31 mouse cellular contexts compared by ENCODE assay signal in the genomic region with DNA sequence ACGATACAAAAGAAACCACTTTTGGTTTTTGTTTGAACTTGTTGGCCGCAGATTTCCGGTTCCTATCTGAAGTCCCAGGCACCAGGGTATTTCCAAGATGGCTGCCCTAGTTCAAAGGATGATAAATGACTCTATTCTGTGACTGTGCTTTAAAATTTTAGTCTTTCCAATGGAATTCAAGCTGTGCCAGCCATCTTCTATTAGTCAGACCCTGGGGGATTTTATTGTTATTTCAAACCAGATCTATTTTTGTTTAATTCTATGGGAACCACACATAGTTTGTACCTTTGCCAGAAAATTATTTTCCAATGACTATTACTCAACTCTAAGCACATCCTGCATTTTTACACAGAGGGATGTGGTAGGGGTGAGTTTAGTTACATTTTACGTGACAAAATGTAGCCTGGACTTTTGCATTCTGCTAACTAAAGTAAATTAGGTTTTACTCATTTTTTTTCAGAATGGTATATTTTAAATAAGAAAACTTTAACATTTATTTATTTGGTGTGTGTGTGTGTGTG. TPM values are rescaled to one million over a fixed set of nuclear protein-coding genes. Genes with fewer than 3 reads are reported as not detected.
A peak's percentile ranks its signal among the peaks of the same experiment; 100 is the strongest.
DNase-seq lines count a peak whose midpoint lies in the region; ATAC-seq and TF ChIP-seq lines count a peak whose summit lies in the region.
"Had no signal": no experiment of that assay in that cellular context is flagged by ENCODE, and none has a peak within 500 bp of the region (broad histone marks: within the 10 kb centered on the region; RNA-seq: fewer than 3 reads in every experiment).

No protein-coding gene starts in this region.

- H3K4me3 ChIP-seq in liver, embryonic 13.5 days (replicated peaks) = no peak overlapping the region
- no peak overlapping the region for H3K4me3 ChIP-seq in liver, embryonic 11.5 days (ENCODE audit: low read depth, low read length)
- no peak overlapping the region for H3K4me3 ChIP-seq in midbrain, postnatal 0 days (ENCODE audit: low read depth, low read length)
- H3K4me3 ChIP-seq: embryonic facial prominence, embryonic 13.5 days; forebrain, embryonic 15.5 days; heart, embryonic 12.5 days; hindbrain, embryonic 10.5 days; left cerebral cortex, adult 2 months; stomach, embryonic 15.5 days had no signal

- ATAC-seq in liver, embryonic 13.5 days (ENCODE audit: low read depth) = no peak
- ATAC-seq in liver, embryonic 11.5 days (replicated peaks; ENCODE audit: low FRiP score) = no peak
- no peak for ATAC-seq in midbrain, postnatal 0 days (ENCODE audit: low FRiP score)
- ATAC-seq: activated CD4-positive, CD25-positive, alpha-beta regulatory T cell, adult 4 months; forebrain, embryonic 15.5 days had no signal

- H3K27me3 ChIP-seq in liver, embryonic 13.5 days = no peaks in the 10 kb centered on the region
- H3K27me3 ChIP-seq in liver, embryonic 11.5 days (replicated peaks; ENCODE audit: control insufficient read depth, insufficient read depth, low read length) = no peaks in the 10 kb centered on the region
- H3K27me3 ChIP-seq in midbrain, postnatal 0 days (ENCODE audit: insufficient read depth, low read length) = no peaks in the 10 kb centered on the region
- H3K27me3 ChIP-seq: CH12.LX; embryonic facial prominence, embryonic 13.5 days; forebrain, embryonic 15.5 days; heart, embryonic 12.5 days; stomach, embryonic 15.5 days had no signal

- peak overlapping the region; percentile 78; the same call in 1 of the 2 replicates for H3K27ac ChIP-seq in liver, embryonic 13.5 days
- H3K27ac ChIP-seq in liver, embryonic 11.5 days (ENCODE audit: low read depth, low read length) = no peak overlapping the region
- H3K27ac ChIP-seq in midbrain, postnatal 0 days (ENCODE audit: low read depth, low read length) = no peak overlapping the region
- H3K27ac ChIP-seq: embryonic facial prominence, embryonic 13.5 days; forebrain, embryonic 15.5 days; hindbrain, embryonic 10.5 days; kidney, postnatal 0 days; left cerebral cortex, adult 2 months; liver, embryonic 14.5 days; stomach, embryonic 15.5 days had no signal

- no peak overlapping the region for H3K9ac ChIP-seq in liver, embryonic 13.5 days
- H3K9ac ChIP-seq in liver, embryonic 11.5 days (ENCODE audit: low read depth, low read length) = no peak overlapping the region
- H3K9ac ChIP-seq in midbrain, postnatal 0 days (replicated peaks; ENCODE audit: low read length, poor library complexity, severe bottlenecking) = no peak overlapping the region
- H3K9ac ChIP-seq: embryonic facial prominence, embryonic 13.5 days; forebrain, embryonic 15.5 days; heart, embryonic 12.5 days; liver, embryonic 14.5 days; stomach, embryonic 15.5 days had no signal

- H3K9me3 ChIP-seq in liver, embryonic 13.5 days (replicated peaks) = no peaks in the 10 kb centered on the region
- H3K9me3 ChIP-seq in liver, embryonic 11.5 days (ENCODE audit: control insufficient read depth, low read length) = no peaks in the 10 kb centered on the region
- no peaks in the 10 kb centered on the region for H3K9me3 ChIP-seq in midbrain, postnatal 0 days (ENCODE audit: low read length)
- H3K9me3 ChIP-seq: embryonic facial prominence, embryonic 13.5 days; forebrain, embryonic 15.5 days; G1E; heart, embryonic 12.5 days; hindbrain, embryonic 10.5 days; stomach, embryonic 15.5 days had no signal

- H3K36me3 ChIP-seq in liver, embryonic 13.5 days = peaks cover 48% of the 10 kb centered on the region
- H3K36me3 ChIP-seq in liver, embryonic 11.5 days (ENCODE audit: control insufficient read depth, insufficient read depth, low read length) = no peaks in the 10 kb centered on the region
- no peaks in the 10 kb centered on the region for H3K36me3 ChIP-seq in midbrain, postnatal 0 days (ENCODE audit: insufficient read depth, low read length)
- H3K36me3 ChIP-seq: embryonic facial prominence, embryonic 13.5 days; forebrain, embryonic 15.5 days; heart, embryonic 12.5 days; hindbrain, embryonic 10.5 days; stomach, embryonic 15.5 days had no signal

- TF ChIP-seq CTCF in midbrain, postnatal 0 days (IDR thresholded peaks at IDR 0.05) = no peak

- H3K4me1 ChIP-seq in liver, embryonic 13.5 days (replicated peaks) = peaks cover 78% of the 10 kb centered on the region
- H3K4me1 ChIP-seq in liver, embryonic 11.5 days (replicated peaks; ENCODE audit: control insufficient read depth, insufficient read depth, low read length) = peaks cover 26% of the 10 kb centered on the region
- no peaks in the 10 kb centered on the region for H3K4me1 ChIP-seq in midbrain, postnatal 0 days (ENCODE audit: insufficient read depth, low read length)
- H3K4me1 ChIP-seq: embryonic facial prominence, embryonic 13.5 days; forebrain, embryonic 15.5 days; hindbrain, embryonic 10.5 days; stomach, embryonic 15.5 days had no signal

- WGBS in liver, embryonic 13.5 days (ENCODE audit: insufficient replicate concordance) = 71% methylated on average over 4 of the region's 4 CpGs
- WGBS in liver, embryonic 11.5 days = 83% methylated on average over 4 of the region's 4 CpGs
- WGBS in midbrain, postnatal 0 days = 91% methylated on average over 4 of the region's 4 CpGs

- no peak overlapping the region for H3K4me2 ChIP-seq in liver, embryonic 13.5 days
- H3K4me2 ChIP-seq in liver, embryonic 11.5 days = no peak overlapping the region
- H3K4me2 ChIP-seq in midbrain, postnatal 0 days (ENCODE audit: low read depth, low read length, poor library complexity, severe bottlenecking) = no peak overlapping the region
- H3K4me2 ChIP-seq: embryonic facial prominence, embryonic 13.5 days; forebrain, embryonic 15.5 days; heart, embryonic 12.5 days; stomach, embryonic 15.5 days had no signal

- DNase-seq in liver, embryonic 13.5 days = no peak
- DNase-seq in liver, embryonic 11.5 days (ENCODE audit: low spot score) = no peak
- peak; percentile 94 for DNase-seq in 3T3-L1 (ENCODE audit: low read depth, low spot score)
- DNase-seq in CD4-positive, CD25-positive, alpha-beta regulatory T cell, adult 2 months (ENCODE audit: low read depth, low spot score) = peak; percentile 7
- DNase-seq in fibroblast of lung, adult 2 months (ENCODE audit: low read depth) = peak; percentile 29
- no peak for DNase-seq in midbrain, postnatal 0 days (ENCODE audit: low spot score)
- DNase-seq in spleen, adult 12 weeks (ENCODE audit: low spot score) = no peak
- DNase-seq: adrenal gland, adult 8-10 months; cerebellum, adult 2 months; cerebellum, postnatal 25 days; gastrocnemius, postnatal 14 days; heart, adult 11 months; heart, postnatal 10 days; kidney, adult 2 months; layer of hippocampus, adult 9-11 months; left cerebral cortex, postnatal 4 days; lung, postnatal 36 days; midbrain, embryonic 14.5 days; thymus, adult 18-20 months; thymus, postnatal 4 days had no signal

RNA-seq across cellular contexts. Expression of a gene that starts 38.6 kb away (rescaled TPM):
- 79.3 and 94.6 TPM in 2 replicates for polyA plus RNA-seq in liver, embryonic 13.5 days (2015; fragmentation: Nextera tagmentation; extraction: Ambion mirVana)
- 103 and 123 TPM in 2 replicates for polyA plus RNA-seq in liver, embryonic 11.5 days (2014; fragmentation: Nextera tagmentation; extraction: Ambion mirVana)
- 182 and 231 TPM in 2 replicates for total RNA-seq in midbrain, postnatal 0 days (2014; rRNA removed)
- 121 and 132 TPM in 2 replicates for polyA plus RNA-seq in midbrain, postnatal 0 days (2015; fragmentation: Nextera tagmentation; extraction: Ambion mirVana)

Comparison
In these comparisons a context has a peak if more than half of its experiments do, and no peak if none do; other contexts are left out.
1. DNase-seq: peak in 3T3-L1 (single experiment), CD4-positive, CD25-positive, alpha-beta regulatory T cell, adult 2 months (single experiment) and fibroblast of lung, adult 2 months (single experiment); none in liver, embryonic 13.5 days (single experiment), liver, embryonic 11.5 days (single experiment), midbrain, postnatal 0 days (single experiment) and spleen, adult 12 weeks (single experiment).